Mouse (Mus musculus) liver, embryonic 14.5 days (tissue): ENCODE measurements around the gene Mecom. TPM values are rescaled to one million over a fixed set of nuclear protein-coding genes. Genes with fewer than 3 reads are reported as not detected.
"Not testable (repeated sequence)": the region's sequence is repeated elsewhere in the genome, so short reads cannot be mapped to it uniquely, and the experiment has no call there.

Source experiments
- ATAC-seq: fragments of 200-750 bp; cut with Nextera tagmentation; 2 replicates; pipeline ENCODE4 v1.8.0; 2017; ENCODE audit warnings: moderate number of reproducible peaks, mild to moderate bottlenecking, moderate library complexity; ENCODE audit not compliant: insufficient read depth
- DNase-seq, 3 experiments: peaks; one replicate each; pipeline ENCODE4 v3.0.0-alpha.2; 2012 to 2013; ENCODE audit warnings: low read depth in 3 of 3, low spot score in 3 of 3
- H3K27ac ChIP-seq: fragments of 300-500 bp; sonication (generic); 2 replicates; pipeline ENCODE4 v1.5.1; 2014; ENCODE audit warnings: moderate library complexity, mild to moderate bottlenecking, control low read depth, inconsistent platforms
- H3K27me3 ChIP-seq: fragments of 300-500 bp; sonication (generic); 2 replicates; pipeline ENCODE4 v1.6.1; 2014; ENCODE audit warnings: mild to moderate bottlenecking, low read length, moderate library complexity; ENCODE audit not compliant: control insufficient read depth, insufficient read depth
- H3K36me3 ChIP-seq: fragments of 300-500 bp; sonication (generic); replicated peaks from 2 replicates; pipeline ENCODE4 v1.6.1; 2014; ENCODE audit warnings: low read depth; ENCODE audit not compliant: control insufficient read depth, insufficient read depth
- H3K4me1 ChIP-seq, 2 experiments: fragments of 200-500 bp in 1 of 2; fragments of 300-500 bp in 1 of 2; sonication (generic) in 1 of 2; replicated peaks; 2 replicates each; pipeline ENCODE4 v1.6.1; 2012 to 2014; ENCODE audit warnings: antibody characterized with exemption in 1 of 2, inconsistent platforms in 1 of 2, low read length in 1 of 2; ENCODE audit not compliant: control insufficient read depth in 2 of 2, insufficient read depth in 2 of 2
- H3K4me2 ChIP-seq: fragments of 300-500 bp; sonication (generic); 2 replicates; pipeline ENCODE4 v1.6.1; 2014; ENCODE audit warnings: low read depth, mild to moderate bottlenecking, control low read depth, moderate library complexity
- H3K4me3 ChIP-seq, 2 experiments: fragments of 200-500 bp in 1 of 2; fragments of 300-500 bp in 1 of 2; sonication (generic) in 1 of 2; 2 replicates each; pipeline ENCODE4 v1.5.1; 2012 to 2014; ENCODE audit warnings: low read depth in 2 of 2, low read length in 2 of 2, mild to moderate bottlenecking in 2 of 2, control low read depth in 1 of 2, inconsistent platforms in 1 of 2, moderate library complexity in 1 of 2; ENCODE audit not compliant: insufficient read depth in 1 of 2
- H3K9ac ChIP-seq: fragments of 300-500 bp; sonication (generic); replicated peaks from 2 replicates; pipeline ENCODE4 v1.6.1; 2014; ENCODE audit warnings: mild to moderate bottlenecking, control low read depth, moderate library complexity
- H3K9me3 ChIP-seq: fragments of 300-500 bp; sonication (generic); 2 replicates; pipeline ENCODE4 v1.6.1; 2016; ENCODE audit warnings: low read length, mixed read lengths; ENCODE audit not compliant: control insufficient read depth
- CTCF ChIP-seq: IDR thresholded peaks from 2 replicates; pipeline ENCODE4 v1.5.1; 2016; ENCODE audit warnings: antibody characterized with exemption, low read depth, control low read depth
- EP300 ChIP-seq: IDR thresholded peaks from 2 replicates; pipeline ENCODE4 v1.6.1; 2016; ENCODE audit warnings: antibody characterized with exemption, low read depth
- WGBS: fragments of 180-500 bp; shearing (Covaris S2); extraction: QIAGEN DNeasy Blood & Tissue Kit; methylation state at CpG from one replicate; pipeline ENCODE4 v1.1.7; 2014; ENCODE audit not compliant: insufficient replicate concordance; 5-methylcytosine and 5-hydroxymethylcytosine counted together
- polyA plus RNA-seq, 2 experiments: library from polyadenylated mRNA; depleted of rRNA in 1 of 2; stranded (reverse) in 1 of 2; unstranded in 1 of 2; fragments of >200 nt; fragmentation: Nextera tagmentation in 1 of 2; extraction: Ambion mirVana in 1 of 2; gene quantifications; 2 replicates each; pipeline versions ENCODE4 v1.2.1 to v1.2.3; 2012 to 2014

Gene Mecom
- polyA plus RNA-seq, 2 experiments = 0.67 to 0.75 TPM

- no peak overlapping the region for H3K9ac ChIP-seq
- no peaks in the 10 kb centered on the region for H3K9me3 ChIP-seq
- H3K4me2 ChIP-seq = no peak overlapping the region
- no peaks in the 10 kb centered on the region for H3K36me3 ChIP-seq
- DNase-seq (no peak), ATAC-seq (no peak)
- no peaks in the 10 kb centered on the region for H3K27me3 ChIP-seq
- no peak overlapping the region for H3K27ac ChIP-seq
- WGBS = 62% methylated on average over 12 of the region's 12 CpGs
- TF ChIP-seq CTCF (no peak), EP300 (no peak)
- H3K4me3 ChIP-seq = no peak overlapping the region
- H3K4me1 ChIP-seq = no peaks in the 10 kb centered on the region
Observed at GRCm38 (mm10) chr3:30227964-30228670, 319.7 kb downstream of the Mecom start.

- TF ChIP-seq EP300 (no peak), CTCF (no peak)
- Histone ChIP-seq H3K27me3 (no peaks in the 10 kb centered on the region), H3K4me2 (no peak overlapping the region), H3K36me3 (no peaks in the 10 kb centered on the region), H3K4me3 (no peak overlapping the region), H3K9me3 (no peaks in the 10 kb centered on the region), H3K4me1 (no peaks in the 10 kb centered on the region), H3K27ac (no peak overlapping the region), H3K9ac (no peak overlapping the region)
- WGBS = 64% methylated on average over 12 of the region's 13 CpGs
- DNase-seq (no peak), ATAC-seq (no peak)
Observed at GRCm38 (mm10) chr3:30226928-30227370, 320.9 kb downstream of the Mecom start.

GRCm38 (mm10) chr3:30225200-30225599 lies 322.6 kb downstream of the Mecom start:
- ATAC-seq, H3K4me2 ChIP-seq, DNase-seq, H3K27ac ChIP-seq, H3K27me3 ChIP-seq, H3K9ac ChIP-seq, H3K9me3 ChIP-seq, H3K4me1 ChIP-seq, H3K36me3 ChIP-seq, H3K4me3 ChIP-seq: not testable (repeated sequence)
- WGBS = 48% methylated on average over 6 of the region's 6 CpGs

- ATAC-seq = no peak
- no peak for TF ChIP-seq CTCF
- no peak for TF ChIP-seq EP300
Observed at GRCm38 (mm10) chr3:30220701-30221412, 327.0 kb downstream of the Mecom start.

GRCm38 (mm10) chr3:30219891-30220290 lies 327.9 kb downstream of the Mecom start:
- H3K36me3 ChIP-seq = no peaks in the 10 kb centered on the region
- no peak overlapping the region for H3K9ac ChIP-seq
- TF ChIP-seq CTCF (no peak), EP300 (no peak)
- no peak for ATAC-seq
- H3K4me3 ChIP-seq = no peak overlapping the region
- no peaks in the 10 kb centered on the region for H3K4me1 ChIP-seq
- no peak overlapping the region for H3K27ac ChIP-seq
- 38% methylated on average over 8 of the region's 8 CpGs for WGBS
- no peak overlapping the region for H3K4me2 ChIP-seq
- DNase-seq = no peak
- peaks cover 3% of the 10 kb centered on the region; the same call in 1 of the 2 replicates for H3K27me3 ChIP-seq
- H3K9me3 ChIP-seq = no peaks in the 10 kb centered on the region

More at GRCm38 (mm10) chr3:30220701-30221412, 327.0 kb downstream of the Mecom start:
- no peak overlapping the region for H3K9ac ChIP-seq
- 66% methylated on average over 19 of the region's 19 CpGs for WGBS
- no peaks in the 10 kb centered on the region for H3K9me3 ChIP-seq
- no peaks in the 10 kb centered on the region for H3K36me3 ChIP-seq
- H3K4me1 ChIP-seq = no peaks in the 10 kb centered on the region
- H3K27me3 ChIP-seq = peaks cover 3% of the 10 kb centered on the region; the same call in 1 of the 2 replicates
- no peak overlapping the region for H3K4me2 ChIP-seq
- H3K4me3 ChIP-seq = no peak overlapping the region
- H3K27ac ChIP-seq = no peak overlapping the region
- no peak for DNase-seq
